Mouse (Mus musculus): Measurements from ENCODE around the gene Mtg1. TPM values are rescaled to one million over a fixed set of nuclear protein-coding genes. Genes with fewer than 3 reads are reported as not detected.

The Mtg1 gene
- polyA plus RNA-seq (2017; shearing (Covaris generic)), result 20.7 TPM

DNA sequence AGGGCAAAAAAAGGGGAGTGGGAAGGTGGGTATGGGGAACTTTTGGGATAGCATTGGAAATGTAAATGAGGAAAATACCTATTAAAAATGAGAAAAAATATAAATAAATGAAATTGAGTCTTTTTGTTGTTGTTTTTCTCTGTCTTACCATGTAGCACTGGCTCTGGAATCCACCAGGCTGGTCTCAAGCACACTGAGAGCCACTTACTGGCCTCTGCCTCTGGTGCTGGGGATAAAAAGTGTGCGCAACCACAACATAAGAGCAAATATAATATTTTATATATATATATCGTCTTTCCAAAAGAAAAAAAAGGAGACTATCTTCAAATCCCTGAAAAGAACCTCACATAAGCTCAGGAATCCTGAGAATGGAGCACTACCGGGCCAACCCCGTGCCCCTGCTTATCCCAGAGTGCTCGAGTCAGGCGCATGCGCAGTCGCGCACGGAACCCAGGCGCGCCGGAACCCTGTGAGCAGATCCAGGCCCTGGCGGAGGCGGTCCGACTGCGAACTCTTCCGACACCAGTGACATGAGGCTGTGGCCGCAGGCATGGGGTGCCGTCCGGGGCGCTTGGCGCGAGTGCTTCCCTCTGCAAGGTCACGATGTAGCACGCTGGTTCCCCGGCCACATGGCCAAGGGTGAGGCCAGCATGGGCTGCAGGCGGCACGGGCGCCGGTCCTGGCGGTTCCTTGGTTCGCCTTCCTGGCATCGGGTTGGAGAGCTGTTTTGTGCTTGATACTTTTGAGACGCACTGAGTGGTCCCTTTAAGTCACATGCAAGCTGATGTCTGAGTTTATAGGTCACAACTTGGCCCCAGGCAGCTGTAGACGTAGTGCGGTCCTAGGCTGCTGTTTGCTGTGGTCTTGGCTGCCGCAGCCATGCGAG lies at the start of gene Mtg1:
Gene Mtg1, plus strand, starts transcription at position 430 of the 886 bp plus-strand sequence.

DNA sequence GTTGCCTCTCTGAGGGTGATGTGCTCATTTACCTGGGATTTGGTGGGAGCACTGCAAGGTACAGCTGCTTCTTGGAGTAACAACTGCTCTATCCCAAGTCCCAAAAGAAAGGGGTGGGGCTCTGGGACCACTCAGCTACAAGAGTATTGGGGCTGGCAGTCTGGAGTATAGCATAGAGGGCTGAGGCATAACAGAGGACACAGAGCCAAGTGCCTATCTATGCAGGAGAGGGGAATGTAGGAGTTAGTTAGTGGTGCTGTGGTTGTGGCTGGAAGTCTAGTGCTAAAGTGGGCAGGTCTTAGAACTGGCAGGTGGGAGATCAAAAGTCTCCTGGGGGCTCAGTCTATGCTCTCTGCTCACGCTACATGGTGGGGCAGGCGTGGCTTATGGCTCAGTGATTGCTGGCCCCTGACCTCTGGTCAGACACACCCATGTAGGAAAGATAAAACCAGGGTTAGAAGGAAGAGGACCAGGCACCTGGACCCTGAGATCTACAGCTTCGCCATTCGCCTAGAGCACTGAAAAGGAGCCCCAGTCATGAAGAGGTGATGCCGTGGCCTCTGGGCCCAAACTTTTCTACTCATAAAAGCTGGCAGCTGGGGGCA lies 44.3 kb upstream of the Mtg1 start, which contains the start of gene Prap1:
Gene Prap1, plus strand, starts transcription at position 472 of the 605 bp plus-strand sequence.

DNA sequence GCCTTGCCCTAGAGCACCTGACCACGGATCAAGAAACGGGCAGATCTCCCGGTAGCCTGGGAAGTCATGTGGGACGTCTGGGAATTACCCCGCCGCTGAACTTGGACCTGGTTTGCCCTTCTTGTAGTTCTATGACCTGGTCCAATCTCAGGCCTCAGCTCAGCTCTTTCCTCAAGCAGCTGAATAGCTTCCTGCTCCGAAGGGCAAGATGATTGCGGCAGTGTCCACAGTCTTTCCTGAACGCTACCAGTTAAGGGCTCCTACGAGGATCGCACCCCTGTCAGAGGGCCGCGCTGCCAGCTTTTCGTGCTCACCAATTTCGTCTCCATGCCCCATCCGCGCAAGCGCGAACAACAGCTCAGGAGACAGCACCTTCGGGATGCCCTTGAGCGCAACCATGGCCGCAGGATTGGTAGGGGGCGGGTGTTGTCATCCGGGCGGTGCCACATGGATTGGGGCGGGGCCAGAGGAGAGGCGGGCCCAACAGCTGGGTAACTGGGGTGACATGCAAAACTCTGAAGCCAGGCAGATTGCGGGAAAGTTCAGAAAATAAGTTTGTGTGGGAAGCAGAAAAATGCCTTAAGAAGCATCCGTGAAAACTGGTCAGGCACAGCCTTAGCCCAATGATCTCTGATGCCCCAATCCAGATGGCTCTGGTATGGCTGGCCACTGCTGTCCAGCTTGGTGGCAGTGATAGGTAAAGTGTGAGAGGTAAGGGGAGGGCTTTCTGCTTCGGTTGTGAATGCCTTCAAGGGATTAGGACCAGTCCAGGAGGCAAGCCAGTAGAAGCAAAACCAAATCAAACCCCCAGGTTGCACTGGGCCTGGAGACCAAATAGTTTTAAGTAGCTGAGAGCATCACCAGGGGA lies 35.1 kb upstream of the Mtg1 start, which contains the start of gene Fuom:
Gene Fuom, minus strand, starts transcription at position 449 of the 868 bp plus-strand sequence.

DNA sequence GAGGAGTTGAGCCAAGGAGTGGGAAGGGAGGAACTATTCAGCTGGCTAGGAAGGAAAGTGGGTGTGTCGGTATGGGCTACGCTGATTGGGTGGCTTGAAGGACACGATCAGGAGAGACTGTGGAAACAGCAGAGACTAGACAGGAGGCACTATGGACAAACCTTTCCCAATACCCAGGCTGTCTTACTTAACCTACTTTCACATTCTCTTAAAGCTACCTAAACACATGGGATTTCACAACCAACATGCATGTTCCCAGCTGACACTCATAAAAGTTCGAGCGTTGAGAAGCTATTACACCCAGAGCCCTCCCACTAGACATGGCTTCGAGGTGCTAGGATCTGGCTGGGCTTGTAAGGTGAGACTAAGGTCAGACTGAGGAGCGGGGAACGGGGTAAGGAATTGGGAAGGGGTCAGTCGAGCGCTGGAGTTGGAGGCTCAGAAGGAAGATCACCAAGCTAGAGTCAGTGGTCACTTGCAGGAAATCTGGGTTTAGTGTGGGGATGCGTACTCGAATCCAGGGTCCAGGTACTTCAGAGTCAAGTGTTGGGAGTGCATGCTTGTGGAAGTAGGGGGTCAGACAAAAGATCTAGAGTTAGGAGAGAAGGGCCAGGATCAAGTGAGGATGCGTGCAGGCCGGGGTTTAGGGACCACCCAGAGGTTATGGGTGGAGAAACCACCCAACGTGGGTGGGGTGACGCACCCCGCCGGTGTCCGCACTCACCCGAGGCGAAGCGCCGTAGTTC lies 21.6 kb upstream of the Mtg1 start, which contains the start of gene Paox:
Gene Paox, plus strand, starts transcription at position 217 of the 746 bp plus-strand sequence.

DNA sequence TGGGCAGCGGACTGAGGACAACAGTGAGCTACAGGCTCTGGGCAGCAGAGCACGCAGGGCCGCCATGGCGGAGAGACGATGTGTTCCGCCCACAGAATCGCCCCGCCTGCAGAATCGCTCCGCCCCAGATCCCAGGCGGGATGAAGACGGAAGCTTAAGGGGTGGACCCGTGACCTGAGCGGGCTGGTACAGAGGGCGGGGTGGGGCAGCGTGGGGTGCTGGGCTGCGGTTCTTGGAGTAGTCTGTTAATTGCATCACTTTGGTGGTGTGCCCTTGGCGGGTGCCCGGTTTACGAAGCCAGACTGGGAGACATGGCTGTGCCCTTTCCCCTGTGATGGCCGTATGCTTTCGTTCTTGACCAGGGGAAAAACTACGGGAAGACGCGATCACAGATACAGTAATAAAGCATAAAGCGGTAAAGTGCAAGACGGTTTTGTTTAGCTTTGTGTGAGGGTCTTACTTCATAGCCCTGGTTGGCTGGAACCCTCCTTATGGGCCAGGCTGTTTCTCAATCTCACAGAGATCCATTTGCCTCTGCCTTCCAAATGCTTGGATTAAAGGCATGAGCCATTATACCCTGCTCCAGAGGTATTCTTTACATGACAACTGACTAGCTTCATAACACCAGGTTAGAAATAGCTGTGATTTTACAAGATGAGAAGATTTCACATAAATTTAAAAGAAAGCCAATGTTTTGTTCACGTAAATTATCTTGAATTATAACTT lies 20.9 kb upstream of the Mtg1 start, which contains the start of gene Echs1:
Gene Echs1, minus strand, starts transcription at position 148 of the 726 bp plus-strand sequence.

DNA sequence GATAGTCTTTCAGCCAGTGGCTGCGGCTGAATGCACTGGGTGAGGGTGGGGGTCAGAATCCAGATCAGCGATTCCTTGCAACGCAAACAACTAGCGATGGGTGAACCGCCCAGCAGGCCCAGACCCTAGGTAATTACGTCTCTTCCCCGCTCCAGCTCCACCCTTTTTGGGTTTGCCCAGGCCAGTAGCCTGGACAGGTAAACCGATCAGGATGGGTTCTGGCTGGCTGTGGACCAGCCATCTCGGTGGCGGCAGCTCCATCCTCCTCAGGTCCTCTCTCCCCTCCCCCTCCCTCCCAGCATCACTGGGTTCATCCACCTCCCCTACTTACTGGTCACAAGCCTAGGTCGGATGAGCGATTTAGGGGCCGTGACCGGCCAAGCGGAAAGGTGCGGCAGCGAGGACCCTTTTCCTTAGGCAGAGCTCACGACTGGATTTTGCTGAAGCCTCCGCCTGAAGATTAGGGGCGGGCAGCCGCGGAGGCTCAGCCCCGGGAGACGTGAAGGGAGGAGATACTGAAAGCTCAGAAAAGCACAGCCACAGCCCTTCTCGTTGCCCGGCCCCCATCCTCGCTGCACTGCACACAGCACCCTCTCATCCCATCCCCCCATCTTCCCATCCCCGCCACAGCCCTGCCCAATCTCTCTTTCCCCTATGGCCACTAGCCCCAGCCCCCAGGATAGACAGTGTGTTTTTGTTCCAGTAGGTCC lies 17.0 kb downstream of the Mtg1 start, which contains the start of gene Sprn:
Gene Sprn, minus strand, starts transcription at position 660 of the 710 bp plus-strand sequence.

DNA sequence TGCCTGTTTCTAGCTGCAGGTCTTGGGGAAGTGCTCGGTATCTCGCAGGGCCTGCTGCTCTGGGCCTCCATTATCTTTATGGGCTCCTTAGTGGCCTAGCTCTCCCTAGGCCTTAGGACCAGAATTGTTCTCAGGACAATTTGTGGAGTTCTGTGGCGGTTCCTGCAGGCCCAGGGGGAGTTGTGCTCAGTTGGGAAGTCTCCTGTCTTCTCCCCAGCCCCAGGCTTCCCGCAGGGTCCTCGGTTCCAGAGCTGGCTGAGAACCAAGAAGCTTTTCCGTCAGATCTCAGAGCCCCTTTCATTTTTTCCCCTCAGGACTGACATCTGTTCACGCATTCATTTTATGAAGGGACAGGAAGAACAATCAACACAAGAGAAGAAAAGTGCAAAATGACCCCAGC lies 27.3 kb downstream of the Mtg1 start, which contains the start of gene Olfr522:
Gene Olfr522, minus strand, starts transcription at position 101 of the 400 bp plus-strand sequence.

DNA sequence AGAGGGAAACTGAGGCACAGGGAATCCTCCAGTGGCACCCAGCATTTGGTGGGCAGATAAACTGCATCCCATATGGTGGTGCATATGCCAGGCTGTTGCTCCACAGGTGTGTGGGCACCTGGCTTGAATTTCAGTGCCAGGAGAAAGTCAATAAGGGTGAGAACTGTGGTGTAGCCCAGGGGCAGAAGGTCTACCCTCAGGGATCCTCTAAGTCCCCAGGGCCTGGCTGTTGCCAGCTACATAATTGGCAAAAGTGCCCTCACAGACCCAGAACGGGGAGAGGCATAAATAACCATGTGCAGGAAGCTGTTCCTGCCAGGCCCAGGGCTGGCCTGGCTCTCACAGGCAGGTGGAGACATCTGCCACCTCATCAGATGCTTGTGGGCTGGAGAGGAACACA lies 35.6 kb downstream of the Mtg1 start, which contains the start of gene Olfr523:
Gene Olfr523, plus strand, starts transcription at position 282 of the 400 bp plus-strand sequence.

Other genes starting within 250 kb of the Mtg1 start
- gene Kndc1, start 242.9 kb upstream of the Mtg1 start, polyA plus RNA-seq (2017; shearing (Covaris generic)), result not detected
- gene Utf1, start 193.8 kb upstream of the Mtg1 start, polyA plus RNA-seq (2017; shearing (Covaris generic)), result 0.37 TPM
- gene 6430531B16Rik, start 158.8 kb upstream of the Mtg1 start, polyA plus RNA-seq (2017; shearing (Covaris generic)), result not detected
- gene Adam8, start 145.0 kb upstream of the Mtg1 start, polyA plus RNA-seq (2017; shearing (Covaris generic)), result 0.21 TPM
- gene Zfp511, start 101.2 kb upstream of the Mtg1 start, polyA plus RNA-seq (2017; shearing (Covaris generic)), result 42.6 TPM
- gene Tubgcp2, start 100.9 kb upstream of the Mtg1 start, polyA plus RNA-seq (2017; shearing (Covaris generic)), result 29.9 TPM
- gene Msx3, start 88.5 kb upstream of the Mtg1 start, polyA plus RNA-seq (2017; shearing (Covaris generic)), result not detected
- gene Caly, start 55.0 kb upstream of the Mtg1 start, polyA plus RNA-seq (2017; shearing (Covaris generic)), result not detected
- not detected for gene Prap1, start 44.2 kb upstream of the Mtg1 start, polyA plus RNA-seq (2017; shearing (Covaris generic))
- gene Fuom, start 35.1 kb upstream of the Mtg1 start, polyA plus RNA-seq (2017; shearing (Covaris generic)), result 2.6 TPM
- gene Paox, start 21.8 kb upstream of the Mtg1 start, polyA plus RNA-seq (2017; shearing (Covaris generic)), result 6.3 TPM
- 32.1 TPM for gene Echs1, start 21.1 kb upstream of the Mtg1 start, polyA plus RNA-seq (2017; shearing (Covaris generic))
- not detected for gene Sprn, start 17.3 kb downstream of the Mtg1 start, polyA plus RNA-seq (2017; shearing (Covaris generic))
- gene Olfr522, start 27.2 kb downstream of the Mtg1 start, polyA plus RNA-seq (2017; shearing (Covaris generic)), result not detected
- gene Olfr523, start 35.7 kb downstream of the Mtg1 start, polyA plus RNA-seq (2017; shearing (Covaris generic)), result not detected
- not detected for gene Olfr524, start 68.4 kb downstream of the Mtg1 start, polyA plus RNA-seq (2017; shearing (Covaris generic))
- gene Cd163l1, start 80.7 kb downstream of the Mtg1 start, polyA plus RNA-seq (2017; shearing (Covaris generic)), result not detected
- not detected for gene 5830411N06Rik, start 109.7 kb downstream of the Mtg1 start, polyA plus RNA-seq (2017; shearing (Covaris generic))
- 0.10 TPM for gene Olfr525, start 183.3 kb downstream of the Mtg1 start, polyA plus RNA-seq (2017; shearing (Covaris generic))
- not detected for gene Olfr527, start 196.5 kb downstream of the Mtg1 start, polyA plus RNA-seq (2017; shearing (Covaris generic))
- gene Olfr60, start 224.1 kb downstream of the Mtg1 start, polyA plus RNA-seq (2017; shearing (Covaris generic)), result not detected
- gene Olfr530, start 238.8 kb downstream of the Mtg1 start, polyA plus RNA-seq (2017; shearing (Covaris generic)), result 0.24 TPM

All from naive thymus-derived CD4-positive, alpha-beta T cell, adult 5 months (primary cell).